Mouse (Mus musculus) heart, adult 2 months (tissue): ENCODE results near the gene Ak5. TPM values are rescaled to one million over a fixed set of nuclear protein-coding genes. Genes with fewer than 3 reads are reported as not detected.
A peak's percentile ranks its signal among the peaks of the same experiment; 100 is the strongest.
"Not testable (repeated sequence)": the region's sequence is repeated elsewhere in the genome, so short reads cannot be mapped to it uniquely, and the experiment has no call there.

ENCODE experiments used
- DNase-seq, 2 experiments: peaks; one replicate each; pipeline ENCODE4 v3.0.0; 2021
- H3K27ac ChIP-seq: fragments of 200-600 bp; 2 replicates; pipeline ENCODE4 v1.8.1; 2022
- H3K27me3 ChIP-seq: fragments of 200-500 bp; 2 replicates; pipeline ENCODE4 v1.6.1; 2012; ENCODE audit warnings: mild to moderate bottlenecking, low read length, inconsistent platforms, mixed read lengths; ENCODE audit not compliant: control insufficient read depth, insufficient read depth
- H3K36me3 ChIP-seq: fragments of 200-500 bp; 2 replicates; pipeline ENCODE4 v1.6.1; 2012; ENCODE audit warnings: low read length, inconsistent platforms; ENCODE audit not compliant: control insufficient read depth, insufficient read depth
- H3K4me1 ChIP-seq: fragments of 200-500 bp; 2 replicates; pipeline ENCODE4 v1.6.1; 2011; ENCODE audit warnings: low read length; ENCODE audit not compliant: control insufficient read depth, insufficient read depth
- H3K4me3 ChIP-seq: fragments of 200-600 bp; 2 replicates; pipeline ENCODE4 v1.8.1; 2022
- H3K79me2 ChIP-seq: fragments of 200-500 bp; replicated peaks from 2 replicates; pipeline ENCODE4 v1.6.1; 2012; ENCODE audit warnings: mild to moderate bottlenecking, inconsistent platforms, low read length, moderate library complexity, mixed read lengths; ENCODE audit not compliant: control insufficient read depth, insufficient read depth
- H3K9ac ChIP-seq: fragments of 200-500 bp; 2 replicates; pipeline ENCODE4 v1.6.1; 2012; ENCODE audit warnings: low read depth, mild to moderate bottlenecking, control low read depth, inconsistent platforms, low read length, mixed read lengths
- CTCF ChIP-seq: fragments of 200-600 bp; IDR thresholded peaks from 2 replicates; pipeline ENCODE4 v1.8.1; 2022; ENCODE audit warnings: antibody characterized with exemption, mild to moderate bottlenecking, moderate library complexity
- EP300 ChIP-seq: fragments of 200-500 bp; IDR thresholded peaks from 2 replicates; pipeline ENCODE4 v1.6.1; 2011; ENCODE audit warnings: low read depth, low read length, control low read depth; ENCODE audit not compliant: insufficient read depth
- POLR2A ChIP-seq: fragments of 200-500 bp; IDR thresholded peaks from 2 replicates; pipeline ENCODE4 v1.6.1; 2011; ENCODE audit warnings: mild to moderate bottlenecking, low read depth, low read length, control low read depth; ENCODE audit not compliant: insufficient read depth
- WGBS: fragments of 180-500 bp; shearing (Covaris S2); methylation state at CpG from one replicate; pipeline ENCODE4 v1.1.7; 2018; 5-methylcytosine and 5-hydroxymethylcytosine counted together
- intact Hi-C: fragments of 180-260 bp; cut with DNase I; formaldehyde crosslinking; loops from one replicate; pipeline ENCODE4 v1.15.1; 2025
- polyA plus RNA-seq: library from polyadenylated mRNA; depleted of rRNA; stranded (reverse); fragments of >200 nt; gene quantifications from 2 replicates; pipeline ENCODE4 v1.2.3, GENCODE M21; 2012
- total RNA-seq, 2 experiments: library from RNA; stranded (reverse); gene quantifications; 2 replicates each; pipeline ENCODE4 v1.2.3; 2021

The Ak5 gene
- total and polyA plus RNA-seq, 3 experiments: 0.45 TPM; not detected in 2

DNA sequence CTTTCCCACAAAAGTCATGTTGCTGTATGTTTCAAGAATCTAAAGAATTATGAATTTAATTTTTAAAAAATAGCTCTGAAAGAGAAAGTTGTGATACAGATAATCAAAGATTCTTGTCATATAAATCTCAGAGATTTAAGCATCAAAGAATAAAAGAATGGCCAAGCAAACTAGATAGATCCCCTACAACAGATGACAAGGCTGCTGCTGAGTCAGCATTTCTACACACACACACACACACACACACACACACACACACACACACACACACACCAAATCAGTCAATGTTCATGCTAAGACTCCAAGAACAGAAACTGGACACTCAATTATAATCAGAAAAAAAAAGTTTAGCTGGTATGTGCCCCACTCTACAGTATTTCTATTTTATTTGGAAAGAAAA is 85.1 kb downstream of the Ak5 start:
- DNase-seq: no peak
- H3K27me3 ChIP-seq: no peaks in the 10 kb centered on the region
- no peak overlapping the region for H3K9ac ChIP-seq
- H3K4me3 ChIP-seq: no peak overlapping the region
- H3K4me1 ChIP-seq: no peaks in the 10 kb centered on the region
- no peak for TF ChIP-seq POLR2A
- no peak for TF ChIP-seq EP300
- TF ChIP-seq CTCF: no peak
- intact Hi-C loops: no loop called here
- no peaks in the 10 kb centered on the region for H3K36me3 ChIP-seq
- H3K27ac ChIP-seq: no peak overlapping the region
- no peaks in the 10 kb centered on the region for H3K79me2 ChIP-seq

- H3K27ac ChIP-seq, H3K9ac ChIP-seq, H3K4me1 ChIP-seq, H3K36me3 ChIP-seq, H3K4me3 ChIP-seq, intact Hi-C loops, H3K27me3 ChIP-seq, H3K79me2 ChIP-seq: not testable (repeated sequence)
- 83% methylated on average over 3 of the region's 3 CpGs for WGBS
- DNase-seq: peak in 1 of 2 experiments; percentile 8
Measured at GRCm38 (mm10) chr3:152581853-152582252, 86.3 kb downstream of the Ak5 start.

- no peak for TF ChIP-seq POLR2A
- WGBS: 63% methylated on average over 10 of the region's 10 CpGs
- Histone ChIP-seq H3K4me1 (no peaks in the 10 kb centered on the region), H3K27ac (no peak overlapping the region), H3K79me2 (no peaks in the 10 kb centered on the region), H3K9ac (no peak overlapping the region), H3K36me3 (no peaks in the 10 kb centered on the region), H3K27me3 (no peaks in the 10 kb centered on the region), H3K4me3 (no peak overlapping the region)
- intact Hi-C loops: no loop called here
- DNase-seq: no peak
Measured at GRCm38 (mm10) chr3:152579984-152580591, 88.1 kb downstream of the Ak5 start.

DNA sequence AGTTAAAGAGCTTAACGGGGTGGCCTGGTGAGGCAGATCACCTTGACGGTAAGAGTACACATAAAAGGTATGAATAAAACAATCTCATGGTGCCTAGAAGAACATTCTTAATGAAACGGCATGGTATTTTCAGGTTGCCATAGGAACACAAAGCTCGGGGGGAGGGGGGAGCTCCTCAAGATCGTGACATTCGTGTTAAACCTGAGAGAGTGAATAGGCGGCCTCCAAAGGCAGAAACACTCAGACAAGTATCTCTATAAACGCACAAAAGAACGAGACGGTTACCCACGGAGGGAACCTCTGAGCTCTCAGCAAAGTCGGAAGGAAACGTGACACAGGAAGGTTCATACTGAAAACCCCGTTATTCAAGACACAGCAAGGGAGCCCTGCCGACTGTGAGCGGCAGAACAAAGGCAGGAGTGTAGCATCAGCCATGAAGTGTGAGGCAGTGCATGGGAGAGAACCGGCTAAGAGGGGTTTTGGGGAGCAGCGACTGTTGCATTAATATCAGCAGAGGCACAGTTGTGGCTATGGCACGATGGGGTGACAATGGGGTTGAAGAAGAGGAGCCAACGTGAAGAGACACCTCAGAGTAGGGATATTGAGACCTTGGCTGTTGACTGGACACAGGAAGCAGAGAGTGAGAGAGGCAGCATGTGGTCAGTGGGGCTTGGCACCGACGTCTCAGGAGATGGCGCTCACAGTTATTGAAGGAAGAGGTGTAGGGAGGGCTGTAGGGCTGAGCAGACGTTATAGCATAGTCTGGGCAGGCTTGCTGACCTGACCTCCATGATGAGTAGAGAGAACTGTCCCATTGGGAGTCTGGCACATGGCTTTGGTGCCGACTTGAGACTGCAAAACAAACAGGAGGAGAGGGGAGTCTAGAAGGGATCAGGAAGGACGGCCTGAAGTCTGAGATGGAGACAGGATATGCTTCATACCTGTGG is 89.6 kb downstream of the Ak5 start:
- Histone ChIP-seq H3K36me3 (no peaks in the 10 kb centered on the region), H3K79me2 (no peaks in the 10 kb centered on the region), H3K27me3 (no peaks in the 10 kb centered on the region), H3K4me1 (no peaks in the 10 kb centered on the region), H3K9ac (no peak overlapping the region), H3K27ac (no peak overlapping the region), H3K4me3 (no peak overlapping the region)
- intact Hi-C loops: no loop called here
- TF ChIP-seq EP300: no peak
- TF ChIP-seq POLR2A: no peak
- no peak for TF ChIP-seq CTCF
- 78% methylated on average over 26 of the region's 26 CpGs for WGBS
- no peak for DNase-seq

DNA sequence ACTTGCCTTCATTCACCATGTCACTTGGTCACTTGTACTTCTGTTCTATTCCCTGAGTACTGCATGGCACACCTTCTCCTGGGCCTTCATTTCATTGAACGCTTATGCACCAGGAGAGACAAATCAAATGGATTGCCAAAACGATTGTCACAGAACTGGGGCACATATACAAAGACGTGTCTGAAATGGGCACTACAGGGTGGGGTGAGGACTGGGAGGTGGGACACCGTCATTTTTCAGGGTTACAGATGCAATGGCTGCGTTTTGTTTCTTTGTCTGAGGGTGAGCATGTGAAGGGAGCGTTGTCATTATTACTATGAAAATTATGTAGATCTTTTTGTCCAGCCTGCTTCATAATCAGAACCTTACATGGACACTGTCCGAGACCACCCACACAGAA is 90.4 kb downstream of the Ak5 start:
- Histone ChIP-seq H3K27ac (no peak overlapping the region), H3K79me2 (no peaks in the 10 kb centered on the region), H3K36me3 (no peaks in the 10 kb centered on the region), H3K27me3 (no peaks in the 10 kb centered on the region), H3K4me1 (no peaks in the 10 kb centered on the region), H3K4me3 (no peak overlapping the region), H3K9ac (no peak overlapping the region)
- intact Hi-C loops: no loop called here
- 85% methylated on average over 7 of the region's 7 CpGs for WGBS
- TF ChIP-seq POLR2A (no peak), EP300 (no peak)
- DNase-seq: no peak

GRCm38 (mm10) chr3:152577273-152577672 is 90.9 kb downstream of the Ak5 start:
- Histone ChIP-seq H3K79me2 (no peaks in the 10 kb centered on the region), H3K27ac (no peak overlapping the region), H3K36me3 (no peaks in the 10 kb centered on the region), H3K9ac (no peak overlapping the region), H3K27me3 (no peaks in the 10 kb centered on the region), H3K4me1 (no peaks in the 10 kb centered on the region), H3K4me3 (no peak overlapping the region)
- intact Hi-C loops: no loop called here
- TF ChIP-seq CTCF (no peak), EP300 (no peak), POLR2A (no peak)
- no peak for DNase-seq
- WGBS: 30% methylated on average over 1 of the region's 1 CpGs
